Mouse (Mus musculus): Measurements from ENCODE around the gene Tex2.

DNA sequence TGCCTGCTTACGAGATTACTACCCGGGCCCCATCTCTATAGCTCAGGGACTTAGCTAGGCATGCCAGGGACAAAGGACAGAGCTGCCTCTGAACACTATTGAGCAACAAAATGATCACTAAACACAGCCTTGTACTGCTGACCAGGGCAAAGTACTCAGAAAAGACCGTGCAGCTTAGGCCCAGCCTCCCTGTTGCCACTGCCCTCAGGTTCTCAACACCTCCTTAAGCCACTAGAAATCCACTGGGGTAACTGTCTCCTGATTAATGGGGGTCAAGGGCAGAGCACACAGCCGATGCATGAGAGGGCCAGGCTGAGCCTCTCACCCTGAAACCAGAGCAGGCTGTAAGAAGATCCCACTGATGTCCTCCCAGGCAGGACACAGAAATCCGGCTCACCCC is 98.8 kb downstream of the Tex2 start:
- TF ChIP-seq POLR2A (IDR thresholded peaks at IDR 0.05; ENCODE audit: borderline replicate concordance, control insufficient read depth, low read depth, low read length) (no peak), CTCF (IDR thresholded peaks at IDR 0.05; ENCODE audit: control insufficient read depth, insufficient read depth, low read length) (no peak)

Measured in bone marrow, adult 2 months (tissue).